Mouse (Mus musculus) embryonic facial prominence, embryonic 14.5 days (tissue): ENCODE measurements at regions not wholly inside any gene's neighbourhood (a gene's known extent, or its start where the extent isn't known, plus 50 kb on each side); places are given as distances from the start of the nearest gene placed in this dataset.

Source experiments
- ATAC-seq: fragments of 200-750 bp; cut with Nextera tagmentation; 2 replicates; pipeline ENCODE4 v1.8.0; 2017; ENCODE audit warnings: low read depth, moderate number of reproducible peaks, moderate TSS enrichment
- DNase-seq: peaks from one replicate; pipeline ENCODE4 v3.0.0-alpha.2; 2015; ENCODE audit warnings: low spot score
- H3K27ac ChIP-seq: fragments of 300-500 bp; sonication (generic); replicated peaks from 2 replicates; pipeline ENCODE4 v1.5.1; 2014; ENCODE audit warnings: low read depth, mild to moderate bottlenecking, low read length, moderate library complexity
- H3K27me3 ChIP-seq: fragments of 300-500 bp; sonication (generic); replicated peaks from 2 replicates; pipeline ENCODE4 v1.6.1; 2014; ENCODE audit warnings: low read length; ENCODE audit not compliant: control insufficient read depth, insufficient read depth
- H3K36me3 ChIP-seq: fragments of 300-500 bp; sonication (generic); 2 replicates; pipeline ENCODE4 v1.6.1; 2014; ENCODE audit warnings: low read length, mixed read lengths; ENCODE audit not compliant: control insufficient read depth, insufficient read depth
- H3K4me1 ChIP-seq: fragments of 300-500 bp; sonication (generic); 2 replicates; pipeline ENCODE4 v1.6.1; 2014; ENCODE audit warnings: antibody characterized with exemption, low read length; ENCODE audit not compliant: control insufficient read depth, insufficient read depth
- H3K4me2 ChIP-seq: fragments of 300-500 bp; sonication (generic); 2 replicates; pipeline ENCODE4 v1.6.1; 2014; ENCODE audit warnings: low read depth, mild to moderate bottlenecking, low read length, moderate library complexity, mixed read lengths
- H3K4me3 ChIP-seq: fragments of 300-500 bp; sonication (generic); 2 replicates; pipeline ENCODE4 v1.5.1; 2014; ENCODE audit warnings: low read depth, mild to moderate bottlenecking, low read length
- H3K9ac ChIP-seq: fragments of 300-500 bp; sonication (generic); 2 replicates; pipeline ENCODE4 v1.6.1; 2014; ENCODE audit warnings: low read depth, mild to moderate bottlenecking, low read length, moderate library complexity, mixed read lengths
- H3K9me3 ChIP-seq: fragments of 300-500 bp; sonication (generic); 2 replicates; pipeline ENCODE4 v1.6.1; 2016; ENCODE audit warnings: low read length; ENCODE audit not compliant: control insufficient read depth
- WGBS: fragments of 180-500 bp; shearing (Covaris S2); extraction: QIAGEN DNeasy Blood & Tissue Kit; methylation state at CpG from one replicate; pipeline ENCODE4 v1.1.7; 2014; 5-methylcytosine and 5-hydroxymethylcytosine counted together

- Histone ChIP-seq H3K4me3 (no peak overlapping the region), H3K9me3 (no peaks in the 10 kb centered on the region), H3K36me3 (no peaks in the 10 kb centered on the region), H3K27me3 (no peaks in the 10 kb centered on the region), H3K4me2 (no peak overlapping the region), H3K4me1 (no peaks in the 10 kb centered on the region), H3K9ac (no peak overlapping the region), H3K27ac (no peak overlapping the region)
- no peak for DNase-seq
- WGBS: 86% methylated on average over 10 of the region's 10 CpGs
- no peak for ATAC-seq
Measured at GRCm38 (mm10) chr17:4779017-4779416, 215.1 kb upstream of the Arid1b start.

GRCm38 (mm10) chr17:4781586-4781985, 212.5 kb upstream of the Arid1b start:
- no peak for ATAC-seq
- Histone ChIP-seq H3K4me3 (no peak overlapping the region), H3K4me2 (no peak overlapping the region), H3K9ac (no peak overlapping the region), H3K27me3 (no peaks in the 10 kb centered on the region), H3K36me3 (no peaks in the 10 kb centered on the region), H3K9me3 (no peaks in the 10 kb centered on the region), H3K4me1 (no peaks in the 10 kb centered on the region), H3K27ac (no peak overlapping the region)
- no peak for DNase-seq
- whole genome bisulfite sequencing: 84% methylated on average over 3 of the region's 3 CpGs

GRCm38 (mm10) chr17:4784296-4784695, 209.8 kb upstream of the Arid1b start:
- Histone ChIP-seq H3K27me3 (no peaks in the 10 kb centered on the region), H3K27ac (no peak overlapping the region), H3K4me3 (no peak overlapping the region), H3K9me3 (no peaks in the 10 kb centered on the region), H3K4me1 (no peaks in the 10 kb centered on the region), H3K36me3 (no peaks in the 10 kb centered on the region), H3K4me2 (no peak overlapping the region), H3K9ac (no peak overlapping the region)
- WGBS: 72% methylated on average over 5 of the region's 5 CpGs
- no peak for ATAC-seq
- DNase-seq: no peak

GRCm38 (mm10) chr17:4785281-4785839, 208.8 kb upstream of the Arid1b start:
- no peak overlapping the region for H3K27ac ChIP-seq
- 61% methylated on average over 6 of the region's 6 CpGs for WGBS

GRCm38 (mm10) chr17:4786524-4786923, 207.6 kb upstream of the Arid1b start:
- ATAC-seq (no peak), DNase-seq (no peak)

More at GRCm38 (mm10) chr17:4785281-4785839, 208.8 kb upstream of the Arid1b start:
- peak; percentile 93 for ATAC-seq
- no peak overlapping the region for H3K4me2 ChIP-seq
- H3K36me3 ChIP-seq: no peaks in the 10 kb centered on the region
- peak; percentile 61 for DNase-seq
- no peak overlapping the region for H3K9ac ChIP-seq
- H3K27me3 ChIP-seq: no peaks in the 10 kb centered on the region
- H3K4me3 ChIP-seq: no peak overlapping the region
- no peaks in the 10 kb centered on the region for H3K9me3 ChIP-seq
- no peaks in the 10 kb centered on the region for H3K4me1 ChIP-seq

GRCm38 (mm10) chr17:4791873-4792272, 202.3 kb upstream of the Arid1b start:
- Histone ChIP-seq H3K4me2 (no peak overlapping the region), H3K27me3 (no peaks in the 10 kb centered on the region), H3K4me3 (no peak overlapping the region), H3K9me3 (no peaks in the 10 kb centered on the region), H3K27ac (no peak overlapping the region), H3K4me1 (no peaks in the 10 kb centered on the region), H3K36me3 (no peaks in the 10 kb centered on the region), H3K9ac (no peak overlapping the region)
- WGBS: 75% methylated on average over 10 of the region's 10 CpGs
- ATAC-seq: no peak
- no peak for DNase-seq

More at GRCm38 (mm10) chr17:4786524-4786923, 207.6 kb upstream of the Arid1b start:
- Histone ChIP-seq H3K36me3 (no peaks in the 10 kb centered on the region), H3K27me3 (no peaks in the 10 kb centered on the region), H3K9me3 (no peaks in the 10 kb centered on the region), H3K4me3 (no peak overlapping the region), H3K27ac (no peak overlapping the region), H3K9ac (no peak overlapping the region), H3K4me2 (no peak overlapping the region), H3K4me1 (no peaks in the 10 kb centered on the region)

- no peaks in the 10 kb centered on the region for H3K4me1 ChIP-seq
- no peak overlapping the region for H3K27ac ChIP-seq
- H3K27me3 ChIP-seq: no peaks in the 10 kb centered on the region
- no peak overlapping the region for H3K4me2 ChIP-seq
- H3K9ac ChIP-seq: no peak overlapping the region
- DNase-seq (no peak), ATAC-seq (no peak)
- no peaks in the 10 kb centered on the region for H3K36me3 ChIP-seq
- no peak overlapping the region for H3K4me3 ChIP-seq
- WGBS: 69% methylated on average over 3 of the region's 3 CpGs
- H3K9me3 ChIP-seq: no peaks in the 10 kb centered on the region
Measured at GRCm38 (mm10) chr17:4796241-4796640, 197.9 kb upstream of the Arid1b start.

GRCm38 (mm10) chr17:4804013-4804412, 190.1 kb upstream of the Arid1b start:
- 76% methylated on average over 4 of the region's 4 CpGs for WGBS
- Histone ChIP-seq H3K27me3 (no peaks in the 10 kb centered on the region), H3K36me3 (no peaks in the 10 kb centered on the region), H3K9me3 (no peaks in the 10 kb centered on the region), H3K9ac (no peak overlapping the region), H3K4me3 (no peak overlapping the region), H3K27ac (no peak overlapping the region), H3K4me1 (no peaks in the 10 kb centered on the region), H3K4me2 (no peak overlapping the region)
- no peak for ATAC-seq
- DNase-seq: no peak

- Histone ChIP-seq H3K4me3 (no peak overlapping the region), H3K4me2 (no peak overlapping the region), H3K36me3 (no peaks in the 10 kb centered on the region), H3K9ac (no peak overlapping the region), H3K9me3 (no peaks in the 10 kb centered on the region), H3K27ac (no peak overlapping the region), H3K4me1 (no peaks in the 10 kb centered on the region), H3K27me3 (no peaks in the 10 kb centered on the region)
- DNase-seq (peak; percentile 20), ATAC-seq (no peak)
- WGBS: 48% methylated on average over 5 of the region's 5 CpGs
Measured at GRCm38 (mm10) chr17:4806051-4806450, 188.1 kb upstream of the Arid1b start.
